Mouse (Mus musculus): ENCODE results near the gene Ovol2. TPM values are rescaled to one million over a fixed set of nuclear protein-coding genes. Genes with fewer than 3 reads are reported as not detected.

Ovol2 gene
- polyA plus RNA-seq, 1 experiment, result 3.2 TPM

- DNase-seq (ENCODE audit: low read depth), result no peak
These were observed 7.7 kb downstream of the Ovol2 start for GRCm38 (mm10) chr2:144324218-144324617.

- DNase-seq (ENCODE audit: low read depth), result no peak
These were observed 20.6 kb downstream of the Ovol2 start for GRCm38 (mm10) chr2:144311372-144311771.

- DNase-seq (ENCODE audit: low read depth), result no peak
These were observed 21.7 kb downstream of the Ovol2 start for GRCm38 (mm10) chr2:144310273-144310672.

- no peak for DNase-seq (ENCODE audit: low read depth)
These were observed 23.4 kb downstream of the Ovol2 start for GRCm38 (mm10) chr2:144308561-144308960.

- DNase-seq (ENCODE audit: low read depth), result no peak
These were observed 26.1 kb downstream of the Ovol2 start for GRCm38 (mm10) chr2:144305721-144306294.

GRCm38 (mm10) chr2:144301101-144301500, 30.8 kb downstream of the Ovol2 start:
- no peak for DNase-seq (ENCODE audit: low read depth)

GRCm38 (mm10) chr2:144299749-144300669, 31.9 kb downstream of the Ovol2 start:
- DNase-seq (ENCODE audit: low read depth), result peak; percentile 44

- no peak for DNase-seq (ENCODE audit: low read depth)
These were observed 36.7 kb downstream of the Ovol2 start for GRCm38 (mm10) chr2:144295145-144295735.

GRCm38 (mm10) chr2:144291600-144292305, 40.2 kb downstream of the Ovol2 start:
- no peak for DNase-seq (ENCODE audit: low read depth)

GRCm38 (mm10) chr2:144290321-144290720, 41.6 kb downstream of the Ovol2 start:
- DNase-seq (ENCODE audit: low read depth), result no peak

GRCm38 (mm10) chr2:144281417-144281816, 50.5 kb downstream of the Ovol2 start:
- no peak for DNase-seq (ENCODE audit: low read depth)

GRCm38 (mm10) chr2:144280568-144280967, 51.4 kb downstream of the Ovol2 start:
- no peak for DNase-seq (ENCODE audit: low read depth)

GRCm38 (mm10) chr2:144279742-144280141, 52.2 kb downstream of the Ovol2 start:
- no peak for DNase-seq (ENCODE audit: low read depth)

- DNase-seq (ENCODE audit: low read depth), result no peak
These were observed 55.1 kb downstream of the Ovol2 start for GRCm38 (mm10) chr2:144276885-144277284.

- no peak for DNase-seq (ENCODE audit: low read depth)
These were observed 57.2 kb downstream of the Ovol2 start for GRCm38 (mm10) chr2:144274741-144275140.

- no peak for DNase-seq (ENCODE audit: low read depth)
These were observed 59.9 kb downstream of the Ovol2 start for GRCm38 (mm10) chr2:144272088-144272487.

GRCm38 (mm10) chr2:144270507-144271420, 61.2 kb downstream of the Ovol2 start, which contains the start of the genes Mgme1 and Snx5:
Gene Mgme1, plus strand, starts transcription at chr2:144270663.
Gene Snx5, minus strand, starts transcription at chr2:144270906.
- DNase-seq (ENCODE audit: low read depth), result no peak

GRCm38 (mm10) chr2:144269679-144270475, 62.1 kb downstream of the Ovol2 start:
- no peak for DNase-seq (ENCODE audit: low read depth)

GRCm38 (mm10) chr2:144269306-144269650, 62.7 kb downstream of the Ovol2 start:
- no peak for DNase-seq (ENCODE audit: low read depth)

Measured in gonadal fat pad, adult 2 months (tissue).